Mouse (Mus musculus) lung, postnatal 0 days (tissue): Measurements from ENCODE around the gene Dppa4. TPM values are rescaled to one million over a fixed set of nuclear protein-coding genes. Genes with fewer than 3 reads are reported as not detected.

Experiments
- ATAC-seq: fragments of 200-750 bp; cut with Nextera tagmentation; 2 replicates; pipeline ENCODE4 v1.8.0; 2017; ENCODE audit warnings: moderate library complexity
- DNase-seq: peaks from one replicate; pipeline ENCODE4 v3.0.0-alpha.2; 2016; ENCODE audit warnings: low spot score
- H3K27ac ChIP-seq: fragments of 300-500 bp; sonication (generic); 2 replicates; pipeline ENCODE4 v1.5.1; 2014; ENCODE audit warnings: antibody characterized with exemption, mild to moderate bottlenecking, low read length, mixed read lengths
- H3K27me3 ChIP-seq: fragments of 300-500 bp; sonication (generic); replicated peaks from 2 replicates; pipeline ENCODE4 v1.6.1; 2014; ENCODE audit warnings: low read length, mixed read lengths; ENCODE audit not compliant: insufficient read depth
- H3K36me3 ChIP-seq: fragments of 300-500 bp; sonication (generic); 2 replicates; pipeline ENCODE4 v1.6.1; 2014; ENCODE audit warnings: low read length, mixed read lengths; ENCODE audit not compliant: insufficient read depth
- H3K4me1 ChIP-seq: fragments of 300-500 bp; sonication (generic); 2 replicates; pipeline ENCODE4 v1.6.1; 2014; ENCODE audit warnings: antibody characterized with exemption, low read depth, low read length, mixed read lengths; ENCODE audit not compliant: insufficient read depth
- H3K4me2 ChIP-seq: fragments of 300-500 bp; sonication (generic); replicated peaks from 2 replicates; pipeline ENCODE4 v1.6.1; 2014; ENCODE audit warnings: low read depth, mild to moderate bottlenecking, low read length, moderate library complexity, mixed read lengths
- H3K4me3 ChIP-seq: fragments of 300-500 bp; sonication (generic); 2 replicates; pipeline ENCODE4 v1.5.1; 2014; ENCODE audit warnings: low read depth, low read length
- H3K9ac ChIP-seq: fragments of 300-500 bp; sonication (generic); replicated peaks from 2 replicates; pipeline ENCODE4 v1.6.1; 2014; ENCODE audit warnings: low read depth, mild to moderate bottlenecking
- H3K9me3 ChIP-seq: fragments of 300-500 bp; sonication (generic); 2 replicates; pipeline ENCODE4 v1.6.1; 2016; ENCODE audit warnings: low read length, mixed read lengths
- CTCF ChIP-seq: IDR thresholded peaks from 2 replicates; pipeline ENCODE4 v1.5.1; 2016; ENCODE audit warnings: antibody characterized with exemption, mild to moderate bottlenecking
- EP300 ChIP-seq: IDR thresholded peaks from 2 replicates; pipeline ENCODE4 v1.6.1; 2016; ENCODE audit warnings: antibody characterized with exemption, mild to moderate bottlenecking, control low read depth
- whole genome bisulfite sequencing: fragments of 180-500 bp; shearing (Covaris S2); extraction: QIAGEN DNeasy Blood & Tissue Kit; methylation state at CpG from one replicate; pipeline ENCODE4 v1.1.7; 2014; 5-methylcytosine and 5-hydroxymethylcytosine counted together
- polyA plus RNA-seq: library from polyadenylated mRNA; unstranded; fragments of >200 nt; fragmentation: Nextera tagmentation; extraction: Ambion mirVana; gene quantifications from 2 replicates; pipeline ENCODE4 v1.2.1, GENCODE M21; 2015

Dppa4 gene
- not detected in 2 replicates for polyA plus RNA-seq

DNA sequence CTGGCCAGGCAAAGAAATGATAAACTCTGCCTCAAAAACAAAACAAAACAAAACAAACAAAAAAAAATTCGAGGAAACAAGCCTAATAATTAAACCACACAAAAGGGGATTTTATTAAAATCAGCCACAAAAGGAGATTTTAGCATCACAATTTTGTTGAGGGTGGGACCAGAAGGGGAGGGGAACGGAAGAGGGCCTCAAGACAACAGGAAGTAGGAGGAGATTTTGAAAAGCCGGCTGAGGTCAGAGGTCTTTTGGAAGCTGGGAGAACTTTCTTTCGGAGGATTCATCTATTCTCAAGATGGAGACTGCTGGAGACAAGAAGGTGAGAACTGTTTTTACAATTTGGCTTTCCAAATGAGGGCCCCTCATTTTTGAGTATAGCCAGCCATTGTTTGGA, at the start of gene Dppa4:
TSS of gene Dppa4 (plus strand) at position 217 of the 400 bp plus-strand sequence.
- TF ChIP-seq EP300 (no peak), CTCF (no peak)
- H3K4me3 ChIP-seq = no peak within 1 kb of the TSS
- 66% methylated on average over 4 of the region's 4 CpGs for WGBS
- H3K27ac ChIP-seq = no peak within 1 kb of the TSS
- no peak for DNase-seq
- H3K9ac ChIP-seq = no peak within 1 kb of the TSS
- no peaks in the 10 kb centered on the region for H3K4me1 ChIP-seq
- no peak for ATAC-seq
- no peaks in the 10 kb centered on the region for H3K36me3 ChIP-seq
- no peaks in the 10 kb centered on the region for H3K27me3 ChIP-seq
- no peak within 1 kb of the TSS for H3K4me2 ChIP-seq
- H3K9me3 ChIP-seq = no peaks in the 10 kb centered on the region

DNA sequence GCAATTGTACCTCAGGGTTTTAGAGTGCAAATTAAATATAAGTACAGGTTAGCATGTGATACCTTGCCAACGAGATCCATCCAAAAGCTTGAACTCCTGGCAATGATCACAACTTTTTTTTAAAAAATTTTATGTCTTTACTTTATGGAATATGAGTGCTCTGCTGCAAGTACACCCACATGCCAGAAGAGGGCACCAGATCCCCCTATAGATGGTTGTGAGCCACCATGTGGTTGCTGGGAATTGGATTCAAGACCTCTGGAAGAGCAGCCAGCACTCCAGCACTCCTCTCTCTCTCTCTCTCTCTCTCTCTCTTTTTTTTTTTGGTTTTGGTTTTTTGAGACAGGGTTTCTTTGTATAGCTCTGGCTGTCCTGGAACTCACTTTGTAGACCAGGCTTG, 48.5 kb upstream of the Dppa4 start:
- Histone ChIP-seq H3K27ac (no peak overlapping the region), H3K4me1 (no peaks in the 10 kb centered on the region), H3K36me3 (no peaks in the 10 kb centered on the region), H3K4me2 (no peak overlapping the region), H3K9me3 (no peaks in the 10 kb centered on the region), H3K9ac (no peak overlapping the region), H3K4me3 (no peak overlapping the region), H3K27me3 (no peaks in the 10 kb centered on the region)
- TF ChIP-seq EP300 = no peak
- TF ChIP-seq CTCF = peak; percentile 21; the same call in 1 of the 2 replicates
- DNase-seq (no peak), ATAC-seq (no peak)
- 82% methylated on average over 1 of the region's 1 CpGs for WGBS

DNA sequence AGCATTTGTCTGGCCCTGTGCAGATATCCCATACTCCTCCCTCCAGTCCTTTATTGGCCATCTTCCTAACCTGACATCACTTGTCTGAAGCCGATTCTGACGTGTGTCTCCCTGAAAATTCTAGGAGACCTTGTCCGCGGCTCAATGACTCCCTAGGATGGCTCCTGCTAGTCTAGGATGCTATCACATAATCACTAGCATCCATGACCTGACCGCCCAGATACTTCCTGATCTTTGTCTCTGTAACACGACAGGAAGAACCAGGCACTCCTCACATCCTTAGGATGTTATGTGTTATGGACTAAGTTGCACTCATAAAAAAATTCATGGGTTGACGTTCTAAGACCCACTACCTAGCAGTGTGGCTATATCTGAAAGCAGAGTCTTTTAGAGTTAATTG, 45.9 kb upstream of the Dppa4 start:
- H3K9me3 ChIP-seq = no peaks in the 10 kb centered on the region
- H3K4me1 ChIP-seq = no peaks in the 10 kb centered on the region
- ATAC-seq (peak; percentile 75), DNase-seq (peak; percentile 34)
- H3K27ac ChIP-seq = no peak overlapping the region
- TF ChIP-seq EP300 (peak; percentile 85), CTCF (no peak)
- no peaks in the 10 kb centered on the region for H3K27me3 ChIP-seq
- H3K36me3 ChIP-seq = no peaks in the 10 kb centered on the region
- H3K4me2 ChIP-seq = no peak overlapping the region
- H3K4me3 ChIP-seq = no peak overlapping the region
- 76% methylated on average over 7 of the region's 7 CpGs for whole genome bisulfite sequencing
- H3K9ac ChIP-seq = no peak overlapping the region

DNA sequence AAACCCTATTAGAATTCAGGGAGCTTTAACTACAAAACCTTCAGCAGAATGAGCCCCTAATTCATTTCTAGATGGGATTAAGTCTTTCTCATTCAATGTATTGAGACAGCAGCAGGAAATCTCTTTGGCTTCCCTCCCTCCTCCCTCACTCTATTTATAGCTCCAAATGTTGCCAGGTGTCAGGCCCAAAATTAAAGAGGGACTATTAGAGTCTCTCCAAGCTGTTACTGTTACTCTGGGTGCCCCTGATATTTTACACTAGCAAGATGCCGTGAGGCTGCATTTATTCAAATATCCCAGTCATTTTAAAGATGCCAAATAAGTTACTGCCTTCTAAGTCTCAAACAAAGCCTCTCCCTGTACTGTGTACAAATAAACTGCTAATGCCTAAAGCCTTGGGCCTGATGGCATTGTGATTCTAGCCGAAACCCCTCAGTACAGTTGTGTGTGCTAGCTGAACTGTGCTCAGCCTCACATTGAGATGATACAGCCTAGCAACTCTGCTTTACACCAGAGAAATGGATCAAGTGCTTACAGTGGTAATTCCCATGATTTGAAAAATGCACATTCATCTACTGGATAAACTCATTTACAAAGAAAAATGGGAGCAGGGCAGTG, 36.4 kb upstream of the Dppa4 start:
- H3K27me3 ChIP-seq = no peaks in the 10 kb centered on the region
- no peak overlapping the region for H3K27ac ChIP-seq
- no peak overlapping the region for H3K4me2 ChIP-seq
- ATAC-seq = no peak
- no peak overlapping the region for H3K9ac ChIP-seq
- H3K4me1 ChIP-seq = no peaks in the 10 kb centered on the region
- no peaks in the 10 kb centered on the region for H3K36me3 ChIP-seq
- H3K4me3 ChIP-seq = no peak overlapping the region
- TF ChIP-seq CTCF (no peak), EP300 (no peak)
- no peaks in the 10 kb centered on the region for H3K9me3 ChIP-seq
- 81% methylated on average over 2 of the region's 2 CpGs for WGBS
- no peak for DNase-seq

DNA sequence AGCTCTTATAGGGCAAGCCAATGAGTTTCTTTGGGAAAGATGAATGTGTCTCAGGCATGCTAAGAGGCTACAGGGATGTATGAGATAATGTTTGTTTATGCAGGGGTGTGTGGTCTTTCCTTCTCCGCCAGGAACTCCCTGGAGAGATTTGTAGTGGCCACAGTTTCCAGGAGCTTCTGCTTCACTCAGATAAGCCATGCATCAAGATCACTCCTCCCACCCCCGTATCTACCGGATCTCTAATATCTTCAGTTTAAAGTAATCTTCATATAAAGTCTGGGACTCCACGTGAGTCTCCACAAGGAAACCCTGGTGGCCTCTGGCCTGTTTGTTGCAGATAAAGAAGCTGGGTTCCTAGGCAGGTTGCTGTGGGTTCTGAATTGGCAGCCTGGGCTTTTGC, 30.7 kb upstream of the Dppa4 start:
- Histone ChIP-seq H3K9ac (no peak overlapping the region), H3K27ac (0 out of 2 replicates have a peak overlapping the region, but pooled peaks have one; percentile 14), H3K4me3 (no peak overlapping the region), H3K36me3 (no peaks in the 10 kb centered on the region), H3K4me2 (no peak overlapping the region), H3K9me3 (no peaks in the 10 kb centered on the region), H3K27me3 (no peaks in the 10 kb centered on the region), H3K4me1 (no peaks in the 10 kb centered on the region)
- TF ChIP-seq CTCF (no peak), EP300 (peak; percentile 53)
- ATAC-seq = peak; percentile 90
- WGBS = 29% methylated on average over 4 of the region's 4 CpGs
- DNase-seq = peak; percentile 46

DNA sequence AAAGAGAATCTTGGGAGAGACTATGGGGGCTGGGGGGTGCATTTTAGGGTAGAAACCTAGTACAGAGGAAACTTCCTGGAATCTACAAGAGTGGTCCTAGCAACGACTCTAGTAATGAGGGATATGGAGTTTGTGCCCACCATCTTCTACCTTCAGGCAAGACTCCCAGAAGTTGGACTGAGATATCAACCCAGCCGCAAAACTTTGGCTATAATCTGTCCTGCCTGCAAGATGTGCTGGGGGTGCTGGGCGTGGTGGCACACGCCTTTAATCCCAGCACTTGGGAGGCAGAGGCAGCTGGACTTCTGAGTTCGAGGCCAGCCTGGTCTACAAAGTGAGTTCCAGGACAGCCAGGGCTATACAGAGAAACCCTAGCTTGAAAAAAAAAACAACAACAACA, 28.9 kb upstream of the Dppa4 start:
- H3K36me3 ChIP-seq = no peaks in the 10 kb centered on the region
- TF ChIP-seq EP300 = no peak
- no peak for TF ChIP-seq CTCF
- no peak for DNase-seq
- H3K27me3 ChIP-seq = no peaks in the 10 kb centered on the region
- H3K9me3 ChIP-seq = no peaks in the 10 kb centered on the region
- no peak overlapping the region for H3K4me2 ChIP-seq
- H3K27ac ChIP-seq = no peak overlapping the region
- WGBS = 94% methylated on average over 5 of the region's 5 CpGs
- H3K4me1 ChIP-seq = no peaks in the 10 kb centered on the region
- ATAC-seq = no peak
- no peak overlapping the region for H3K9ac ChIP-seq
- no peak overlapping the region for H3K4me3 ChIP-seq
